Mouse (Mus musculus) limb, embryonic 11.5 days (tissue): ENCODE measurements around the gene N4bp2. TPM values are rescaled to one million over a fixed set of nuclear protein-coding genes. Genes with fewer than 3 reads are reported as not detected.

ENCODE experiments used
- ATAC-seq: fragments of 200-750 bp; cut with Nextera tagmentation; 2 replicates; pipeline ENCODE4 v1.8.0; 2017; ENCODE audit warnings: low read depth; ENCODE audit not compliant: insufficient number of reproducible peaks, low FRiP score, low TSS enrichment
- DNase-seq: peaks from one replicate; pipeline ENCODE4 v3.0.0-alpha.2; 2015; ENCODE audit warnings: low spot score
- H3K27ac ChIP-seq: fragments of 300-500 bp; sonication (generic); replicated peaks from 2 replicates; pipeline ENCODE4 v1.5.1; 2014; ENCODE audit warnings: low read depth, mild to moderate bottlenecking, low read length
- H3K27me3 ChIP-seq: fragments of 300-500 bp; sonication (generic); 2 replicates; pipeline ENCODE4 v1.6.1; 2014; ENCODE audit warnings: mild to moderate bottlenecking, low read length, mixed read lengths; ENCODE audit not compliant: control insufficient read depth, insufficient read depth
- H3K36me3 ChIP-seq: fragments of 300-500 bp; sonication (generic); 2 replicates; pipeline ENCODE4 v1.6.1; 2014; ENCODE audit warnings: mild to moderate bottlenecking, low read length, moderate library complexity, mixed read lengths; ENCODE audit not compliant: control insufficient read depth, insufficient read depth
- H3K4me1 ChIP-seq: fragments of 300-500 bp; sonication (generic); 2 replicates; pipeline ENCODE4 v1.6.1; 2014; ENCODE audit warnings: low read length, mixed read lengths; ENCODE audit not compliant: control insufficient read depth, insufficient read depth
- H3K4me2 ChIP-seq: fragments of 300-500 bp; sonication (generic); 2 replicates; pipeline ENCODE4 v1.6.1; 2014; ENCODE audit warnings: low read depth, mild to moderate bottlenecking, moderate library complexity; ENCODE audit not compliant: severe bottlenecking
- H3K4me3 ChIP-seq: fragments of 300-500 bp; sonication (generic); 2 replicates; pipeline ENCODE4 v1.5.1; 2014; ENCODE audit warnings: low read depth, low read length
- H3K9ac ChIP-seq: fragments of 300-500 bp; sonication (generic); 2 replicates; pipeline ENCODE4 v1.6.1; 2014; ENCODE audit warnings: mild to moderate bottlenecking, low read length
- H3K9me3 ChIP-seq: fragments of 300-500 bp; sonication (generic); 2 replicates; pipeline ENCODE4 v1.6.1; 2016; ENCODE audit warnings: low read length; ENCODE audit not compliant: control insufficient read depth
- WGBS: fragments of 180-500 bp; shearing (Covaris S2); extraction: QIAGEN DNeasy Blood & Tissue Kit; methylation state at CpG from one replicate; pipeline ENCODE4 v1.1.7; 2014; 5-methylcytosine and 5-hydroxymethylcytosine counted together
- polyA plus RNA-seq: library from polyadenylated mRNA; unstranded; fragments of >200 nt; fragmentation: Nextera tagmentation; extraction: Ambion mirVana; gene quantifications from 2 replicates; pipeline ENCODE4 v1.2.1, GENCODE M21; 2014

Gene N4bp2
- polyA plus RNA-seq, 1 experiment from 2014 or later: 57.2 TPM

DNA sequence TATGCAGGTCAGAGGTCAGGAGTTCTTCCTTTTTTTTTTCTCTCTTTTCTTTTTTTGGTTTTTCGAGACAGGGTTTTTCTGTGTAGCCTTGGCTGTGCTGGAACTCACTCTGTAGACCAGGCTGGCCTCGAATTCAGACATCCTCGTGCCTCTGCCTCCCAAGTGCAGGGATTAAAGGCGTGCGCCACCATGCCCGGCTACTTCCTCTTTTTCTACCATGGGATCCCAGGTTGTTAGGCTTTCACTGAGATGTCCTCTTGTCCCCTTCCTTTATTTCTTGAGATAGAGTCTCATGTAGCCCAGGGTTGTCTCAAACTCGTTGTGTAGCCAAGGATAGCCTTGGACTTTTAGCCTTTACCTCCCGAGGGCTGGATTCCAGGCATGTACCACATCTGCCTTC lies 83.2 kb downstream of the N4bp2 start:
- DNase-seq (no peak), ATAC-seq (no peak)
- Histone ChIP-seq H3K4me2 (no peak overlapping the region), H3K36me3 (no peaks in the 10 kb centered on the region), H3K9me3 (no peaks in the 10 kb centered on the region), H3K27ac (no peak overlapping the region), H3K4me3 (no peak overlapping the region), H3K9ac (no peak overlapping the region), H3K4me1 (no peaks in the 10 kb centered on the region), H3K27me3 (no peaks in the 10 kb centered on the region)
- WGBS: 87% methylated on average over 8 of the region's 8 CpGs

- no peak overlapping the region for H3K4me3 ChIP-seq
Observed at GRCm38 (mm10) chr5:65846958-65847357, 83.6 kb downstream of the N4bp2 start.

DNA sequence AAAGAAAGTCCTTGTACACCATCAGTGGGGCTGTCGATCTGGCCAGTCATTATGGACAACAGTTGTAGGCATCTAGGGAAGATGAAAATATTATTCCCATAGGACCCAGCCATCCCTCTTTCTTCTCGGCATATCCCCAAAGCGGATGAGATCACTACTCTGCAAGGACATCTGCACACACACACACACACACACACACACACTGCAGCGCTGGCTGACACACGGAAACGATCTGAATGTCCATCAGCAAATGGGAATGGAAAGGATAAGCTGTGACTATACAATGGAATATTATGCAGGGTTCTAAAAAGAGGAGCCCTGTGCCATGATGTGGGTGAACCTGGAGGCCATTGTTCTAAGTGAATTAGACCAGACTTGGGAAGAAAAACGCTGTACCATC lies 84.3 kb downstream of the N4bp2 start:
- Histone ChIP-seq H3K36me3 (no peaks in the 10 kb centered on the region), H3K9ac (no peak overlapping the region), H3K4me1 (no peaks in the 10 kb centered on the region), H3K4me2 (no peak overlapping the region), H3K27me3 (no peaks in the 10 kb centered on the region), H3K27ac (no peak overlapping the region), H3K9me3 (no peaks in the 10 kb centered on the region), H3K4me3 (no peak overlapping the region)
- 91% methylated on average over 7 of the region's 7 CpGs for WGBS
- no peak for ATAC-seq
- DNase-seq: no peak

More at GRCm38 (mm10) chr5:65846958-65847357, 83.6 kb downstream of the N4bp2 start:
- Histone ChIP-seq H3K4me2 (no peak overlapping the region), H3K27ac (no peak overlapping the region), H3K36me3 (no peaks in the 10 kb centered on the region), H3K4me1 (no peaks in the 10 kb centered on the region), H3K27me3 (no peaks in the 10 kb centered on the region), H3K9ac (no peak overlapping the region), H3K9me3 (no peaks in the 10 kb centered on the region)
- DNase-seq: no peak
- ATAC-seq: no peak
- 89% methylated on average over 3 of the region's 3 CpGs for WGBS

GRCm38 (mm10) chr5:65850765-65851164 lies 87.4 kb downstream of the N4bp2 start:
- Histone ChIP-seq H3K36me3 (no peaks in the 10 kb centered on the region), H3K27ac (no peak overlapping the region), H3K9me3 (no peaks in the 10 kb centered on the region), H3K9ac (no peak overlapping the region), H3K27me3 (no peaks in the 10 kb centered on the region), H3K4me3 (no peak overlapping the region), H3K4me2 (no peak overlapping the region), H3K4me1 (no peaks in the 10 kb centered on the region)
- DNase-seq (no peak), ATAC-seq (no peak)
- WGBS: 69% methylated on average over 11 of the region's 11 CpGs

DNA sequence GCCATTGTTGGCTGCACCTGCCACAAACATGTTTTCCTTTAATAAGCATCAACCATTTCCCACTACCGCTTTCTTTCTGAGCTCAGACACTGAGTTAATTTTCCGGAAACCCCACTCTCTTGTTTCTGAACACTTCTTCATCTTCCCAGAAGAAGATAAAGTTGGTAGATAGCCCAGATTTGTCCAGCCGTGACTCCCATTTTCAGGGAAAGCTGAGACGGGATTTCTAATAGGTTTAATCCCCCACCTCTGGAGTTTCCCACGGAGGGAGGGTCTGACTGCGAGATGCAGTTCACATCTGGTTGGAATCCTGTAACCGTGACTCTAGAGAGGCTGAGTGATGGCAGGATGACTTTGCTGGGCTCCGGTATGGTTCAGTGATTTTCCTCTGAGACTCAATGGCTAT lies 91.5 kb downstream of the N4bp2 start:
- ATAC-seq (no peak), DNase-seq (no peak)
- no peak overlapping the region for H3K27ac ChIP-seq
- H3K4me1 ChIP-seq: no peaks in the 10 kb centered on the region; the same call in 1 of the 2 replicates
- H3K9me3 ChIP-seq: no peaks in the 10 kb centered on the region
- H3K9ac ChIP-seq: no peak overlapping the region
- H3K4me2 ChIP-seq: no peak overlapping the region
- no peak overlapping the region for H3K4me3 ChIP-seq
- 50% methylated on average over 8 of the region's 8 CpGs for WGBS
- no peaks in the 10 kb centered on the region for H3K36me3 ChIP-seq
- no peaks in the 10 kb centered on the region for H3K27me3 ChIP-seq

GRCm38 (mm10) chr5:65855571-65855970 lies 92.2 kb downstream of the N4bp2 start:
- no peak overlapping the region for H3K27ac ChIP-seq
- no peaks in the 10 kb centered on the region for H3K36me3 ChIP-seq
- H3K4me1 ChIP-seq: no peaks in the 10 kb centered on the region; the same call in 1 of the 2 replicates
- H3K27me3 ChIP-seq: no peaks in the 10 kb centered on the region
- H3K9ac ChIP-seq: no peak overlapping the region
- no peaks in the 10 kb centered on the region for H3K9me3 ChIP-seq
- DNase-seq (no peak), ATAC-seq (no peak)
- H3K4me2 ChIP-seq: no peak overlapping the region
- H3K4me3 ChIP-seq: no peak overlapping the region
- 58% methylated on average over 3 of the region's 3 CpGs for WGBS

GRCm38 (mm10) chr5:65856591-65857411 lies 93.5 kb downstream of the N4bp2 start:
- Histone ChIP-seq H3K4me3 (no peak overlapping the region), H3K9me3 (no peaks in the 10 kb centered on the region), H3K9ac (no peak overlapping the region), H3K36me3 (no peaks in the 10 kb centered on the region), H3K27ac (no peak overlapping the region), H3K27me3 (no peaks in the 10 kb centered on the region), H3K4me2 (no peak overlapping the region), H3K4me1 (no peaks in the 10 kb centered on the region; the same call in 1 of the 2 replicates)
- 91% methylated on average over 16 of the region's 17 CpGs for WGBS
- ATAC-seq: no peak
- no peak for DNase-seq

- Histone ChIP-seq H3K27me3 (no peaks in the 10 kb centered on the region), H3K9ac (no peak overlapping the region), H3K9me3 (no peaks in the 10 kb centered on the region), H3K36me3 (no peaks in the 10 kb centered on the region), H3K4me2 (no peak overlapping the region), H3K27ac (no peak overlapping the region), H3K4me3 (no peak overlapping the region), H3K4me1 (no peaks in the 10 kb centered on the region; the same call in 1 of the 2 replicates)
- DNase-seq (no peak), ATAC-seq (no peak)
- WGBS: 82% methylated on average over 12 of the region's 12 CpGs
Observed at GRCm38 (mm10) chr5:65857935-65858334, 94.6 kb downstream of the N4bp2 start.
